23 mouse cellular contexts compared by ENCODE assay signal in genomic region chr10:5491050-5491449, GRCm38 (mm10).
A peak's percentile ranks its signal among the peaks of the same experiment; 100 is the strongest.
DNase-seq lines count a peak whose midpoint lies in the region; ATAC-seq and TF ChIP-seq lines count a peak whose summit lies in the region.
"Had no signal": no experiment of that assay in that cellular context is flagged by ENCODE, and none has a peak within 500 bp of the region (broad histone marks: within the 10 kb centered on the region; RNA-seq: fewer than 3 reads in every experiment).

No protein-coding gene starts in this region.

- ATAC-seq in frontal cortex, adult (ENCODE audit: low TSS enrichment), result peak; percentile 85
- ATAC-seq: activated CD4-positive, CD25-positive, alpha-beta regulatory T cell, adult 4 months; CD4-positive, CD25-positive, alpha-beta regulatory T cell, adult 4 months; forebrain, embryonic 14.5 days; intestine, embryonic 15.5 days had no signal

- H3K4me1 ChIP-seq in cerebellum, adult 2 months (ENCODE audit: control insufficient read depth, insufficient read depth, low read length), result peaks cover 27% of the 10 kb centered on the region; the same call in 1 of the 2 replicates
- H3K4me1 ChIP-seq: embryonic facial prominence, embryonic 15.5 days; forebrain, embryonic 10.5 days; heart, embryonic 12.5 days; hindbrain, embryonic 10.5 days; intestine, embryonic 15.5 days had no signal

- no peak overlapping the region for H3K4me3 ChIP-seq in cerebellum, adult 2 months (replicated peaks; ENCODE audit: insufficient read depth, low read depth, low read length)
- H3K4me3 ChIP-seq: embryonic facial prominence, embryonic 15.5 days; erythroblast, embryonic 14.5 days; forebrain, embryonic 10.5 days; heart, adult 2 months; heart, embryonic 12.5 days; hindbrain, embryonic 10.5 days; intestine, embryonic 15.5 days had no signal

- H3K27me3 ChIP-seq in cerebellum, adult 2 months (ENCODE audit: control insufficient read depth, insufficient read depth, low read length), result no peaks in the 10 kb centered on the region
- H3K27me3 ChIP-seq: embryonic facial prominence, embryonic 15.5 days; heart, embryonic 12.5 days; intestine, embryonic 15.5 days had no signal

- no peak for TF ChIP-seq POLR2A in cerebellum, adult 2 months (IDR thresholded peaks at IDR 0.05; ENCODE audit: borderline replicate concordance, insufficient read depth, low read length)

- DNase-seq in cerebellum, adult 2 months, result no peak
- no peak for DNase-seq in cerebellum, adult 11 months
- no peak for DNase-seq in frontal cortex, postnatal 10 days (ENCODE audit: low spot score in 2 of 2)
- peak; percentile 50 for DNase-seq in right cerebral cortex, adult 18-20 months
- DNase-seq in right cerebral cortex, postnatal 14 days, result no peak
- DNase-seq in adrenal gland, adult 2 months, result no peak
- DNase-seq: adrenal gland, postnatal 25 days; B cell, adult 2 months; cerebellum, adult 11-12 months; embryo, embryonic 11 days; gastrocnemius, postnatal 10 days; heart, adult 2 months had no signal

- 11% methylated on average over 9 of the region's 9 CpGs for WGBS in cerebellum, adult 2 months

- no peak for TF ChIP-seq CTCF in cerebellum, adult 2 months (IDR thresholded peaks at IDR 0.05; ENCODE audit: borderline replicate concordance, insufficient read depth, low read depth, low read length)

- peak overlapping the region; percentile 49 for H3K27ac ChIP-seq in cerebellum, adult 2 months (ENCODE audit: insufficient read depth, low read length)
- H3K27ac ChIP-seq: embryonic facial prominence, embryonic 15.5 days; forebrain, embryonic 10.5 days; heart, adult 2 months; hindbrain, embryonic 10.5 days; hindbrain, embryonic 14.5 days; intestine, embryonic 15.5 days had no signal
